Mouse (Mus musculus) kidney, postnatal 0 days (tissue): ENCODE measurements around the gene Heatr1. TPM values are rescaled to one million over a fixed set of nuclear protein-coding genes. Genes with fewer than 3 reads are reported as not detected.

ENCODE experiments used
- ATAC-seq: fragments of 200-750 bp; cut with Nextera tagmentation; replicated peaks from 2 replicates; pipeline ENCODE4 v1.8.0; 2017; ENCODE audit warnings: low read depth, moderate number of reproducible peaks, moderate TSS enrichment, moderate library complexity; ENCODE audit not compliant: low FRiP score
- DNase-seq: peaks from one replicate; pipeline ENCODE4 v3.0.0-alpha.2; 2016; ENCODE audit warnings: low spot score
- H3K27ac ChIP-seq: fragments of 300-500 bp; sonication (generic); 2 replicates; pipeline ENCODE4 v1.5.1; 2014; ENCODE audit warnings: mild to moderate bottlenecking
- H3K27me3 ChIP-seq: fragments of 300-500 bp; sonication (generic); 2 replicates; pipeline ENCODE4 v1.6.1; 2014; ENCODE audit warnings: low read length, mixed read lengths; ENCODE audit not compliant: insufficient read depth
- H3K36me3 ChIP-seq: fragments of 300-500 bp; sonication (generic); 2 replicates; pipeline ENCODE4 v1.6.1; 2014; ENCODE audit warnings: low read length, mixed read lengths; ENCODE audit not compliant: insufficient read depth
- H3K4me1 ChIP-seq: fragments of 300-500 bp; sonication (generic); replicated peaks from 2 replicates; pipeline ENCODE4 v1.6.1; 2014; ENCODE audit warnings: antibody characterized with exemption, low read length, mixed read lengths; ENCODE audit not compliant: insufficient read depth
- H3K4me2 ChIP-seq: fragments of 300-500 bp; sonication (generic); 2 replicates; pipeline ENCODE4 v1.6.1; 2014; ENCODE audit warnings: mild to moderate bottlenecking, low read length, moderate library complexity, mixed read lengths
- H3K4me3 ChIP-seq: fragments of 300-500 bp; sonication (generic); replicated peaks from 2 replicates; pipeline ENCODE4 v1.5.1; 2014; ENCODE audit warnings: low read depth, low read length
- H3K9ac ChIP-seq: fragments of 300-500 bp; sonication (generic); 2 replicates; pipeline ENCODE4 v1.6.1; 2014; ENCODE audit warnings: low read depth, low read length
- H3K9me3 ChIP-seq: fragments of 300-500 bp; sonication (generic); replicated peaks from 2 replicates; pipeline ENCODE4 v1.6.1; 2016; ENCODE audit warnings: low read length, inconsistent platforms, mixed read lengths
- CTCF ChIP-seq: IDR thresholded peaks from 2 replicates; pipeline ENCODE4 v1.5.1; 2016; ENCODE audit warnings: antibody characterized with exemption, low read depth, mild to moderate bottlenecking, moderate library complexity
- WGBS: fragments of 180-500 bp; shearing (Covaris S2); extraction: QIAGEN DNeasy Blood & Tissue Kit; methylation state at CpG from one replicate; pipeline ENCODE4 v1.1.7; 2014; 5-methylcytosine and 5-hydroxymethylcytosine counted together
- polyA plus RNA-seq: library from polyadenylated mRNA; unstranded; fragments of >200 nt; fragmentation: Nextera tagmentation; extraction: Ambion mirVana; gene quantifications from 2 replicates; pipeline ENCODE4 v1.2.1, GENCODE M21; 2015

Gene Heatr1
- polyA plus RNA-seq, 1 experiment from 2014 or later: 9.6 TPM

DNA sequence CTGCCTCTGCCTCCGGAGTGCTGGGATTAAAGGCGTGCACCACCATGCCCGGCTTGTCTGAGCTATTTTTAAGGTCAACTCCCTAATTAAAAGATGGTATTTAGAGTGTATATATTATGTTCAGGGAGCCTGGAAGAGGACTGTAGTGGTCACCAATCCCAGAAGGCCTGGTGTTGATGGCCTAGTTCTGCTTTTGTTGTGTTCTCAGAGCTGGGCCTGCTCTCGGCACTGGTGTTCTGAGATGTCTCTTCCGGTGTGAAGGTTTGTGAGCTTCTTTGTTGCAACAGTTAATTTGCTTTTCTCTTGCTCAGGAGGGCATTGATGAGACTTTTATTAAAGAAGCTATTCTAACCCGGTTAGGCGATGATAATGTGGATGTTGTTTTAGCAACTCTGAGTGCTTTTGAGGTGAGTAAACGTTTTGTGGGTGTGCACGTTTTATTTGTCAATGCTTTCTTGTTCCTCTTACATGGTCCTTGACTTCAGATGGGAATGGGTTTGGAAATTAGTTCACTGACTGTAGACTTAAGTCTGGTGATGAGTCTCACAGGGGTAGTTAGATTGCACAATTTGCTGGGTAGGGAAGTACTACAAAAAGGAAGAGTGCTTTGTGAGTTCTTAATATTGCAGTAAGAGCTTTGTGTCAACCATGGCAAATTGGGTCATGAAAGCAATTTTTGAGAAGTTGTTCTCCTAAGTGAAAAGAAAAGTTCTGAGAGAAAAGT, 13.7 kb downstream of the Heatr1 start:
- no peaks in the 10 kb centered on the region for H3K9me3 ChIP-seq
- H3K27ac ChIP-seq: no peak overlapping the region
- no peak overlapping the region for H3K4me2 ChIP-seq
- no peaks in the 10 kb centered on the region for H3K4me1 ChIP-seq
- H3K27me3 ChIP-seq: no peaks in the 10 kb centered on the region
- ATAC-seq: no peak
- DNase-seq: no peak
- H3K36me3 ChIP-seq: peaks cover 24% of the 10 kb centered on the region
- H3K9ac ChIP-seq: no peak overlapping the region
- 92% methylated on average over 9 of the region's 9 CpGs for WGBS
- H3K4me3 ChIP-seq: no peak overlapping the region
- TF ChIP-seq CTCF: no peak

GRCm38 (mm10) chr13:12412016-12412415, 17.2 kb downstream of the Heatr1 start:
- TF ChIP-seq CTCF: no peak
- H3K9me3 ChIP-seq: no peaks in the 10 kb centered on the region
- ATAC-seq (no peak), DNase-seq (no peak)
- H3K4me2 ChIP-seq: no peak overlapping the region
- no peak overlapping the region for H3K27ac ChIP-seq
- WGBS: 82% methylated on average over 8 of the region's 8 CpGs
- H3K36me3 ChIP-seq: peaks cover 39% of the 10 kb centered on the region
- H3K4me1 ChIP-seq: no peaks in the 10 kb centered on the region
- H3K4me3 ChIP-seq: no peak overlapping the region
- no peaks in the 10 kb centered on the region for H3K27me3 ChIP-seq
- no peak overlapping the region for H3K9ac ChIP-seq

DNA sequence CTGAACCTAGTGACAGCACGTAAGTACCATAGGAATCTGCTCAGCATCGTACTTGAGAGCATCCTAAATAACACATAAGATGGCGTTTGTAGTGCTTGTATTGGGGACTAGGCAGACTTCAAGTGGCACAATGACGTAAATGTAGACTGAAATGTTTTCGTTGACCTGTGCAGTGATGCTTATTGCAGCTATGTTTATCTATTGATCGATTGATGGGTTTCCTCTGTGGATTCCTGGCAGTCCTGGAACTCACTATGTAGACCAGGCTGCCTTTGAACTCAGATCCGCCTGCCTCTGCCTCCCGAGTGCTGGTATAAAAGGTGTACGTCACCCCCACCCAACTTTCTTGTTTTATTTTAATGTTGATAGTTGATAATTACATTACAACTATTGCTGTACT, 25.8 kb downstream of the Heatr1 start:
- Histone ChIP-seq H3K27me3 (no peaks in the 10 kb centered on the region), H3K9ac (no peak overlapping the region), H3K9me3 (no peaks in the 10 kb centered on the region), H3K36me3 (peaks cover 73% of the 10 kb centered on the region), H3K4me2 (no peak overlapping the region), H3K27ac (no peak overlapping the region), H3K4me1 (no peaks in the 10 kb centered on the region), H3K4me3 (no peak overlapping the region)
- no peak for ATAC-seq
- TF ChIP-seq CTCF: no peak
- WGBS: 92% methylated on average over 9 of the region's 9 CpGs
- no peak for DNase-seq

- WGBS: 95% methylated on average over 13 of the region's 13 CpGs
- Histone ChIP-seq H3K27me3 (no peaks in the 10 kb centered on the region), H3K4me1 (no peaks in the 10 kb centered on the region), H3K4me3 (no peak overlapping the region), H3K9ac (no peak overlapping the region), H3K4me2 (no peak overlapping the region), H3K9me3 (no peaks in the 10 kb centered on the region), H3K36me3 (peaks cover 69% of the 10 kb centered on the region), H3K27ac (no peak overlapping the region)
- ATAC-seq (no peak), DNase-seq (no peak)
- TF ChIP-seq CTCF: no peak
These were observed 33.7 kb downstream of the Heatr1 start for GRCm38 (mm10) chr13:12428556-12428955.

DNA sequence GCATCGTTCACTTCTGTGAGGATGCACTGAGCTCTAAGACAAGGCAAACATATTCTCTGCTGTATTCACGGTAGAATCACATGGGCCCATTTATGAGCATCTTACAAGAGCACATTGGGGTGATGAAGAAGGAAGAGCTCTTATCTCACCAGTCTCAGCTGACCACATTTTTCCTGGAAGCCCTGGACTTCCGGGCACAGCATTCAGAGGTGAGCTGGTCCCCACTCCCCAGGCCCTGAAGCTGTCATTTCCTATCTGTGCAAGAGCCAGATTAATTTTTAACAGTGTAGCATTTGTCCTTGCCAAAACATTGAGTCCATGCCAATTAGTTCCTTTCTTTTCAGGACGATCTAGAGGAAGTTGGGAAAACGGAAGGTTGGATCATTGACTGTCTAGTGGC, 39.0 kb downstream of the Heatr1 start:
- Histone ChIP-seq H3K36me3 (peaks cover 67% of the 10 kb centered on the region), H3K27me3 (no peaks in the 10 kb centered on the region), H3K4me3 (no peak overlapping the region), H3K4me2 (no peak overlapping the region), H3K4me1 (no peaks in the 10 kb centered on the region), H3K27ac (no peak overlapping the region), H3K9me3 (no peaks in the 10 kb centered on the region), H3K9ac (no peak overlapping the region)
- DNase-seq (no peak), ATAC-seq (no peak)
- WGBS: 84% methylated on average over 5 of the region's 5 CpGs
- TF ChIP-seq CTCF: no peak

- Histone ChIP-seq H3K9me3 (no peaks in the 10 kb centered on the region), H3K27me3 (no peaks in the 10 kb centered on the region), H3K9ac (no peak overlapping the region), H3K27ac (no peak overlapping the region), H3K4me3 (no peak overlapping the region), H3K36me3 (peaks cover 37% of the 10 kb centered on the region), H3K4me2 (no peak overlapping the region), H3K4me1 (no peaks in the 10 kb centered on the region)
- DNase-seq (no peak), ATAC-seq (no peak)
- WGBS: 94% methylated on average over 3 of the region's 3 CpGs
- no peak for TF ChIP-seq CTCF
These were observed 44.8 kb downstream of the Heatr1 start for GRCm38 (mm10) chr13:12439586-12439985.

GRCm38 (mm10) chr13:12440813-12441212, 46.0 kb downstream of the Heatr1 start:
- Histone ChIP-seq H3K9me3 (no peaks in the 10 kb centered on the region), H3K36me3 (peaks cover 30% of the 10 kb centered on the region)

More at GRCm38 (mm10) chr13:12440813-12441212, 46.0 kb downstream of the Heatr1 start:
- Histone ChIP-seq H3K9ac (no peak overlapping the region), H3K4me2 (no peak overlapping the region), H3K4me1 (no peaks in the 10 kb centered on the region), H3K27me3 (no peaks in the 10 kb centered on the region), H3K27ac (no peak overlapping the region), H3K4me3 (no peak overlapping the region)
- TF ChIP-seq CTCF: no peak
- ATAC-seq (no peak), DNase-seq (no peak)
- 93% methylated on average over 6 of the region's 6 CpGs for WGBS
